Mouse (Mus musculus) kidney, adult 2 months (tissue): ENCODE results near the gene Arid1b. TPM values are rescaled to one million over a fixed set of nuclear protein-coding genes. Genes with fewer than 3 reads are reported as not detected.

ENCODE experiments used
- DNase-seq: peaks from one replicate; pipeline ENCODE4 v3.0.0; 2021
- H3K27ac ChIP-seq: fragments of 200-500 bp; 2 replicates; pipeline ENCODE4 v1.5.1; 2012; ENCODE audit warnings: low read depth, low read length, control low read depth, inconsistent platforms; ENCODE audit not compliant: insufficient read depth
- H3K27me3 ChIP-seq: fragments of 200-500 bp; replicated peaks from 2 replicates; pipeline ENCODE4 v1.6.1; 2012; ENCODE audit warnings: mild to moderate bottlenecking, moderate library complexity, low read length, inconsistent platforms; ENCODE audit not compliant: control insufficient read depth, insufficient read depth
- H3K36me3 ChIP-seq: fragments of 200-500 bp; 2 replicates; pipeline ENCODE4 v1.6.1; 2012; ENCODE audit warnings: mild to moderate bottlenecking, moderate library complexity, low read length, inconsistent platforms; ENCODE audit not compliant: control insufficient read depth, insufficient read depth
- H3K4me1 ChIP-seq: fragments of 200-500 bp; 2 replicates; pipeline ENCODE4 v1.6.1; 2011; ENCODE audit warnings: low read length; ENCODE audit not compliant: control insufficient read depth, insufficient read depth
- H3K4me3 ChIP-seq: fragments of 200-500 bp; 2 replicates; pipeline ENCODE4 v1.5.1; 2011; ENCODE audit warnings: mild to moderate bottlenecking, low read depth, low read length, control low read depth; ENCODE audit not compliant: insufficient read depth
- CTCF ChIP-seq: fragments of 200-500 bp; conservative IDR thresholded peaks from 2 replicates; pipeline ENCODE4 v1.5.1; 2011; ENCODE audit warnings: low read depth, mild to moderate bottlenecking, control low read depth, low read length, moderate library complexity, mixed read lengths; ENCODE audit not compliant: insufficient read depth, insufficient read length
- POLR2A ChIP-seq: fragments of 200-500 bp; IDR thresholded peaks from one replicate; pipeline ENCODE4 v1.6.1; 2011; ENCODE audit warnings: low read depth, low read length, control low read depth
- WGBS: fragments of 180-500 bp; shearing (Covaris S2); methylation state at CpG from one replicate; pipeline ENCODE4 v1.1.7; 2018; 5-methylcytosine and 5-hydroxymethylcytosine counted together
- polyA plus RNA-seq: library from polyadenylated mRNA; depleted of rRNA; stranded (reverse); fragments of >200 nt; gene quantifications from 2 replicates; pipeline ENCODE4 v1.2.3, GENCODE M21; 2012

The Arid1b gene
- polyA plus RNA-seq, 1 experiment: 20.6 TPM

GRCm38 (mm10) chr17:4995561-4996051 lies 1.5 kb downstream of the Arid1b start:
- H3K36me3 ChIP-seq: no peaks in the 10 kb centered on the region
- peak; percentile 87 for DNase-seq
- H3K27ac ChIP-seq: peak overlapping the region; percentile 95
- H3K4me3 ChIP-seq: peak overlapping the region; percentile 81
- no peaks in the 10 kb centered on the region; the same call in 1 of the 2 replicates for H3K27me3 ChIP-seq
- under 1% methylated on average over 47 of the region's 56 CpGs for WGBS
- peaks cover 13% of the 10 kb centered on the region for H3K4me1 ChIP-seq
- TF ChIP-seq CTCF (no peak), POLR2A (peak; percentile 18)

DNA sequence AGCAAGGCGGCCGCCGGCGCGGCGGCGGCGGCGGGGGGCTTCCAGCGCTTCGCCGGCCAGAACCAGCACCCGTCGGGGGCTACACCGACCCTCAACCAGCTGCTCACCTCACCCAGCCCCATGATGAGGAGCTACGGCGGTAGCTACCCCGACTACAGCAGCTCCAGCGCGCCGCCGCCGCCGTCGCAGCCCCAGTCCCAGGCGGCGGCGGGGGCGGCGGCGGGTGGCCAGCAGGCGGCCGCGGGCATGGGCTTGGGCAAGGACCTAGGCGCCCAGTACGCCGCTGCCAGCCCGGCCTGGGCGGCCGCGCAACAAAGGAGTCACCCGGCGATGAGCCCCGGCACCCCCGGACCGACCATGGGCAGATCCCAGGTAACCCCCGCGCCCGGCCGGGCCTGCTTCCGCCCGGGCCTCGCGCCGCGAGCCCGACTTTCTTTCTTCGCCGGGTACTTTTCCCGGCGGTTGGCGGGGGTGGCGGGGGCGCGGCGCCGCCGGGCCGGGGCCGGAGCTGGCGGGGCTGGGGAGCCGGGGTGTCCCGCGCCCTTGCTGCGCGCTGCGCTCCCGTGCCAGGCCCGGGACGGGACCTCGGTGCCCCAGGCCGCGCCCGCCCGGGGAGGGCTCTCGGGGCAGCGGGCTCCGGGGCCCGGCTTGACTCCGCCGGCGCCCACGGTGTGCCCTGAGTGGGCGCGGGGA lies 2.1 kb downstream of the Arid1b start:
- Histone ChIP-seq H3K4me3 (peak overlapping the region; percentile 81), H3K4me1 (peaks cover 17% of the 10 kb centered on the region), H3K27me3 (no peaks in the 10 kb centered on the region; the same call in 1 of the 2 replicates), H3K36me3 (no peaks in the 10 kb centered on the region), H3K27ac (peak overlapping the region; percentile 95)
- WGBS: 1% methylated on average over 79 of the region's 95 CpGs
- TF ChIP-seq POLR2A (no peak), CTCF (no peak)
- peak; percentile 64 for DNase-seq

DNA sequence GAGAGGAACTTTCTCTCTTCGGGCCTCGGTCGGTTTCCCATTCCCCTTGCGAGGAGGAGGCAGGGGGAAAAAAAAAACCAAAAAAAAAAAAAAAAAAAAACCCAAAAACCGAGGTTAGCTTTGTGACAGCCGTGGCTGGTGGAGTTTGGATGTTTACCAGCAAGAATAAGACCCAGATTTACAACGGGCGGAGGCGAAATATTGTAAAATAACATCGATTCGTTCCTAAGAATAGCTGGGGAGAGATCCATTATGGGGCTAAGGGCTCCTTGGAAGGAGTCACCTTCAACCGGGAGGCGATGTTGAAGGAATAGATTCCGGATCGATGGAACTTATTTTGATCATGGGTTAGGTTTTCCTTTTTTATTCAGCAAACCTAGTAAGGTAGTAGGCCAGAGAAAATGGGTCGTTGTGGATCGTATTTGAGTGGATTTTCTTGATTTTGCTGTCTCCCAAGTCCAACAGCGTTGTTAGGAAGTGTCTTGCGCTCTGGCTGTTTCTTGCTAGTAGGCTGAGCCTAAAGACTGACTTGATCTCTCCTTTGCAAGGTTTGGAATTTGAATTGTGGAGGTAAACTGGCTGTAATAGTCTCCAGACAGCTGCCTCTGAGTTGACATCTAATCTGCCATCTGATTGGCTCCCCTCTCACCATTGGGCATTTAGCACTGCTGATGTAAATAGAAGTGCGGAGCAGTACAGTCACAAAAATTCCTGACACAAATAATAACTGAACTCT lies 2.9 kb downstream of the Arid1b start:
- H3K4me1 ChIP-seq: peaks cover 24% of the 10 kb centered on the region
- peak overlapping the region; percentile 81 for H3K4me3 ChIP-seq
- WGBS: under 1% methylated on average over 20 of the region's 20 CpGs
- H3K27me3 ChIP-seq: no peaks in the 10 kb centered on the region; the same call in 1 of the 2 replicates
- H3K27ac ChIP-seq: peak overlapping the region; percentile 68
- no peak for TF ChIP-seq CTCF
- TF ChIP-seq POLR2A: no peak
- peak; percentile 78 for DNase-seq
- no peaks in the 10 kb centered on the region for H3K36me3 ChIP-seq

DNA sequence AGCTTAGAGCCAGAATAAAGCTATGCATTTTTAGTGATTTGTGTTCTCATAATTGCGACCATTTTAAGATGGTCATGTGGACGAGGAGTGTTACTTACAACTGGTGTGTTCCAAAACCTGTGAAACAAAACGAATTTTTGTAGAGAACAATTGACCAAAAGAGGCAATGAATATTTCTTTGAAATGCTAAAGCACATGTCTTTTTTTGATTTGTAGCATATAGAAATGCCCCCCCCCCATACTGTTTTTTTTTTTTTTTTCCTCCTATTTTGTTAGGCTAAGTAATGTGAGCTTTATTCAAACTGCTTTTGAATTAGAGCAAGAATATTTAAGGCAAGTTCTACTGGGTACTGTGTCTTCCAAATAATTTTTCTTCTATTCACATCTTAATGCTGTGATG lies 3.8 kb downstream of the Arid1b start:
- no peak overlapping the region for H3K27ac ChIP-seq
- no peak for TF ChIP-seq POLR2A
- TF ChIP-seq CTCF: no peak
- H3K27me3 ChIP-seq: no peaks in the 10 kb centered on the region; the same call in 1 of the 2 replicates
- H3K4me1 ChIP-seq: peaks cover 28% of the 10 kb centered on the region
- DNase-seq: no peak
- no peaks in the 10 kb centered on the region for H3K36me3 ChIP-seq
- H3K4me3 ChIP-seq: no peak overlapping the region
- 30% methylated on average over 3 of the region's 3 CpGs for WGBS

GRCm38 (mm10) chr17:4999256-4999655 lies 5.1 kb downstream of the Arid1b start:
- H3K27me3 ChIP-seq: no peaks in the 10 kb centered on the region; the same call in 1 of the 2 replicates
- H3K36me3 ChIP-seq: no peaks in the 10 kb centered on the region
- no peak for TF ChIP-seq POLR2A
- TF ChIP-seq CTCF: no peak
- DNase-seq: no peak
- 39% methylated on average over 1 of the region's 1 CpGs for WGBS
- H3K4me1 ChIP-seq: peaks cover 34% of the 10 kb centered on the region
- no peak overlapping the region for H3K4me3 ChIP-seq
- H3K27ac ChIP-seq: no peak overlapping the region

DNA sequence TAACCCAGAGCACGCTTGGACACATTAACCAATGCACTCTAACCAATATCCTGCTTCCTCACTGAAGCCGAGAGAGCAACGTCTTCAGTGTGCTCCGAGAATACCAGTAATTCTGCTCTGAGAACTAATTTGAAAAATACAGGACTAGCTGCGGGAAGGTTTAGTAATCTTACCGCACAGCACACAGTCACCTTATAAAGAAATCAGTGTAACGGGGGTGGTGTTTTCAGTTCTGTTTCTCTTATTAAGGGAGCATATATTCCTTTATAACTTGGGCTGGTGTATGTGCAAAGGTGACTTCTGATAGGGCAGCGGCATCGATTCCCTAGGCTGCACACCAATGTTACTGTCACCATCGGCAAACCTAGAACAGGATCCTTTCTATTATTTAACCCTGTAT lies 5.9 kb downstream of the Arid1b start:
- Histone ChIP-seq H3K27ac (no peak overlapping the region), H3K4me1 (peaks cover 41% of the 10 kb centered on the region), H3K36me3 (no peaks in the 10 kb centered on the region), H3K4me3 (peak overlapping the region; percentile 8; the same call in 1 of the 2 replicates), H3K27me3 (no peaks in the 10 kb centered on the region; the same call in 1 of the 2 replicates)
- WGBS: 25% methylated on average over 10 of the region's 10 CpGs
- TF ChIP-seq CTCF: no peak
- no peak for TF ChIP-seq POLR2A
- DNase-seq: peak; percentile 41

DNA sequence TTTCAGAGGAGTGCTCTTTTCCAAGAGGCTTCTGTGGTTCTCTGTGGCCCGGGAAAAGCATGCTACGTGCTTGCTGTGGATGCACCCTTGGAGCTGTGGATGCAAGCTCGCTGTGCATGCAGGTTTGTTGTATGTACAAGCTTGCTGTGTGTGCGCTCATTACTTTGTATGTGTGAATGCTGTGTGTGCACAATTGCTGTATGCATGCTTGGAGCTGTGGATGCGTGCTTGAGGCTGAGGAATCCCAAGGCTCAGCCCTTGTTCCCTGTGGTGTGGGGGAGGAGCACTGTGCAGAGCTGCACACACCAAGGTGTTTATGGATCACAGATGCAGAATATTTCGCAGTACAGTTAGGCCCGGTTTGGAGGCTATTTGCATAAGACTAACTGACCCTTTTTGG lies 6.7 kb downstream of the Arid1b start:
- no peak for TF ChIP-seq CTCF
- TF ChIP-seq POLR2A: no peak
- no peak overlapping the region for H3K27ac ChIP-seq
- H3K4me3 ChIP-seq: no peak overlapping the region
- no peaks in the 10 kb centered on the region; the same call in 1 of the 2 replicates for H3K27me3 ChIP-seq
- H3K4me1 ChIP-seq: peaks cover 50% of the 10 kb centered on the region
- H3K36me3 ChIP-seq: no peaks in the 10 kb centered on the region
- WGBS: 35% methylated on average over 7 of the region's 7 CpGs
- no peak for DNase-seq
